10 mouse cellular contexts compared by ENCODE assay signal in genomic region chr16:28345323-28345722, GRCm38 (mm10).
DNase-seq lines count a peak whose midpoint lies in the region; ATAC-seq lines count a peak whose summit lies in the region.
"Had no signal": no experiment of that assay in that cellular context is flagged by ENCODE, and none has a peak within 500 bp of the region (broad histone marks: within the 10 kb centered on the region; RNA-seq: fewer than 3 reads in every experiment).

No protein-coding gene starts in this region.

- H3K27me3 ChIP-seq in kidney, embryonic 16.5 days (ENCODE audit: insufficient read depth, low read length): no peaks in the 10 kb centered on the region
- H3K27me3 ChIP-seq: liver, embryonic 12.5 days had no signal

- H3K9me3 ChIP-seq in kidney, embryonic 16.5 days (ENCODE audit: low read length): no peaks in the 10 kb centered on the region
- H3K9me3 ChIP-seq: liver, embryonic 12.5 days had no signal

- H3K4me1 ChIP-seq in kidney, embryonic 16.5 days (ENCODE audit: insufficient read depth, low read length): no peaks in the 10 kb centered on the region
- H3K4me1 ChIP-seq: liver, embryonic 12.5 days had no signal

- peak; percentile 52 for ATAC-seq in cerebellum, adult (ENCODE audit: insufficient number of reproducible peaks, low FRiP score, low TSS enrichment)
- ATAC-seq in kidney, embryonic 16.5 days (ENCODE audit: low FRiP score, low TSS enrichment): peak; percentile 80; the same call in 1 of the 2 replicates
- ATAC-seq in inflammation-experienced regulatory T-cells, adult 6 months: no peak
- ATAC-seq: liver, embryonic 12.5 days had no signal

- no peaks in the 10 kb centered on the region for H3K36me3 ChIP-seq in kidney, embryonic 16.5 days (ENCODE audit: insufficient read depth, low read length)
- H3K36me3 ChIP-seq: liver, embryonic 12.5 days had no signal

- DNase-seq in cerebellum, adult 8-10 months: no peak
- no peak for DNase-seq in kidney, postnatal 14 days
- DNase-seq in R1 (ENCODE audit: low read depth, low spot score): peak; percentile 10
- DNase-seq in layer of hippocampus, adult 9-10 months (ENCODE audit: low spot score): peak; percentile 24
- no peak for DNase-seq in gastrocnemius, postnatal 4 days (ENCODE audit: low spot score in 2 of 2)
- DNase-seq: adrenal gland, adult 2 months had no signal

- no peak overlapping the region for H3K4me3 ChIP-seq in kidney, embryonic 16.5 days (ENCODE audit: low read length)
- H3K4me3 ChIP-seq: liver, embryonic 12.5 days had no signal

- H3K4me2 ChIP-seq in kidney, embryonic 16.5 days (replicated peaks; ENCODE audit: low read depth, low read length): no peak overlapping the region
- H3K4me2 ChIP-seq: liver, embryonic 12.5 days had no signal

- H3K27ac ChIP-seq in kidney, embryonic 16.5 days (ENCODE audit: low read length): no peak overlapping the region
- H3K27ac ChIP-seq: liver, embryonic 12.5 days had no signal

- 30% methylated on average over 6 of the region's 6 CpGs for WGBS in kidney, embryonic 16.5 days

- H3K9ac ChIP-seq in kidney, embryonic 16.5 days (replicated peaks; ENCODE audit: low read length): no peak overlapping the region
- H3K9ac ChIP-seq: liver, embryonic 12.5 days had no signal

Comparison
In these comparisons a context has a peak if more than half of its experiments do, and no peak if none do; other contexts are left out.
1. DNase-seq: peak in R1 (single experiment) and layer of hippocampus, adult 9-10 months (single experiment); none in cerebellum, adult 8-10 months (single experiment), kidney, postnatal 14 days (single experiment) and gastrocnemius, postnatal 4 days (0 of 2).